Mouse (Mus musculus) lung, adult 2 months (tissue): ENCODE measurements around the gene Cblb.

Experiments
- CTCF ChIP-seq: fragments of 200-500 bp; IDR thresholded peaks from 2 replicates; pipeline ENCODE4 v1.5.1; 2011; ENCODE audit warnings: mild to moderate bottlenecking, low read length, control low read depth; ENCODE audit not compliant: insufficient read depth
- POLR2A ChIP-seq: fragments of 200-500 bp; IDR thresholded peaks from 2 replicates; pipeline ENCODE4 v1.6.1; 2011; ENCODE audit warnings: low read depth, mild to moderate bottlenecking, control low read depth, low read length, borderline replicate concordance; ENCODE audit errors: extremely low read depth

GRCm38 (mm10) chr16:52155030-52155696, 124.1 kb downstream of the Cblb start:
- TF ChIP-seq CTCF (no peak), POLR2A (no peak)
